Mouse (Mus musculus) small intestine, adult 2 months (tissue): Measurements from ENCODE around the gene Camta1.

Experiments
- CTCF ChIP-seq: fragments of 200-500 bp; IDR thresholded peaks from 2 replicates; pipeline ENCODE4 v1.5.1; 2012; ENCODE audit warnings: low read depth, mild to moderate bottlenecking, control low read depth, inconsistent platforms, low read length, moderate library complexity, mixed read lengths; ENCODE audit not compliant: insufficient replicate concordance, insufficient read length; ENCODE audit errors: extremely low read depth
- POLR2A ChIP-seq: fragments of 200-500 bp; IDR thresholded peaks from 2 replicates; pipeline ENCODE4 v1.6.1; 2012; ENCODE audit warnings: low read depth, mild to moderate bottlenecking, control low read depth, inconsistent platforms, low read length, moderate library complexity

DNA sequence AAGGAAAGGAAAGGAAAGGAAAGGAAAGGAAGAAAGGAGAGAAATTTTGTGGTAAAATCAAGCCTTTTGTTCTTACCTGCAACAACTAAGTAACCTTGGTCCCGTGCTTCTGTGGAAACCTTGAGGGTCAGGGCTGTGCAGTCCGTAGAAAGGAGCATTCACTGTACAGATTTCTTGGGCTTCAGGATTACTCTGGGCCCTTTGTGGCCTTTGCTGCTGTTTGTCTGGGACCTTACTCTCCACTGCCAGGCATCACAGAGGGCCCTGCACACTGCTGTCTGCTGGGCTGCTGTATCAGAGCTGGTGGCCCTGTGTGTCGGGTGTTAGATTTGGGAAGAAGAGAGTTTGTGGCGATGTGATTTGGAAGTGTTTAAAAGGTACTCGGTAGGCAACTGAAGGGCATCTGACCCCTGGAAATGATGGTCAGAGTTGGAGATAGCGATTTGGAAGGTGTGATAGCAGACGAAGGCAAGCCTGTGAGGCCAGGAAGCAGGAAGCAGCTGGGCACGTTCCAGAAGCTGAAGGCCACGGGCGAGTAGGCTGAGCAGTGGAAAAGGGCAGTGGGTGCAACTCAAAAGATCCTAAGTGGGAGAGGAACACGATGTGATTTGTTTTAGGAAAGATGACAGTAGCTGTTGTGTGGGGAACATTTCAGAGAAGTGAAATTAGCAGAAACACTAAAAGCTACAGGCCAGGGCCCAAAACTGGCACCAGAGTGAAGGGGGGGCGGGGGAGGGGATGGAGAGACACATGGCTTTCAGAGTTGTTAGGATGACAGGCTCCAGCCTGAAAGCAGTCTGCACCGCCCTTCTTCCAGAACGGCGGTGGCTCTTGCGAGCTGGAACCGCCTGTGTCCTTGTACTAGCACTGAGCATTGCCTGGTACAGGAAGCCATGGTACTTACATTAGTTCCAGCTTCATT is 992.1 kb downstream of the Camta1 start:
- no peak for TF ChIP-seq POLR2A
- no peak for TF ChIP-seq CTCF
